Mouse (Mus musculus): Measurements from ENCODE around the gene Magee1.
"Not testable (repeated sequence)": the region's sequence is repeated elsewhere in the genome, so short reads cannot be mapped to it uniquely, and the experiment has no call there.

The Magee1 gene

GRCm38 (mm10) chrX:105120275-105121226, at the start of gene Magee1:
Magee1 (plus strand) TSS chrX:105120378.
- peak; percentile 57 to 67 for DNase-seq (ENCODE audit: low spot score in 2 of 2)

DNA sequence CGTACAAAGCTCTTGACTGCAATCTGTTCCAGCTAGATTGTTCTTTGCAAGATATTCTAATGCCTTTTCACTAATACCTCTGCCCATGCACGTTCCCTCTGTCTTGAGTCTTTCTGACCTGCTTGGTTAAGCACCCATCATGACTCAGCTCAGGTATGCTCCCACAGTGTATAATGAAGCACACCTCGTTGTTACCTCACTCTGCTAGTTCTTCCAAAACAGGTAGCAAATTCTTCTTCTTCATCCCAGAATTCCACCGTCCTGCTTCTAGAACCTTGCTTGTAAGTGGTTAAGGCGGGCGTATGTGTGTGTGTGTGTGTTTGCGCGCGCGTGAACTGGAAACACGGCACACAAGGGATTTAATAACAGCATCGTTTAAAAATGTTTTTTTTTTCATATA, 41.0 kb upstream of the Magee1 start:
- DNase-seq (ENCODE audit: low spot score in 2 of 2) = peak in 1 of 2 experiments; percentile 3

- DNase-seq (ENCODE audit: low spot score in 2 of 2) = peak; percentile 60 to 91
These were observed 40.5 kb upstream of the Magee1 start, which contains the start of gene Pbdc1 for GRCm38 (mm10) chrX:105079615-105080092. Pbdc1 (plus strand) TSS chrX:105079756.

DNA sequence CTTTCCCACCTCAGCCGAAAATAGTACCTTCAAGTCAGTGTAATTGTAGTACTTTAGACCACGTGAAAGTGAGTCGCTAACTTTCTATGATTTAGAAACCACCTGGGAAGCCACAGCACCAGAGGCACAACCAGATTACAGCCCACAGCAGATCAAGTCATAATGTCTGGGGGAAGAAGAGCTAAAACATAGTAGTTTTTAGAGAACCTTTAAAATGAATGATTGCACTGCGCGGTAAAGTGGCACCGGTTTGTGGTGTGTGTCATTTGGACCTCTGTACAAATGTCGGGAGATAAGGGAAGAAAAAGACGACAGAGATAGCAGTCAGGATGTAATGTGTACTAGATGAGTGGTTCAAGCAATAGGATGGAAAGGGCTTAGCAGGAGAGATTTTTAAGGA, 40.1 kb upstream of the Magee1 start:
- DNase-seq (ENCODE audit: low spot score in 2 of 2) = no peak

DNA sequence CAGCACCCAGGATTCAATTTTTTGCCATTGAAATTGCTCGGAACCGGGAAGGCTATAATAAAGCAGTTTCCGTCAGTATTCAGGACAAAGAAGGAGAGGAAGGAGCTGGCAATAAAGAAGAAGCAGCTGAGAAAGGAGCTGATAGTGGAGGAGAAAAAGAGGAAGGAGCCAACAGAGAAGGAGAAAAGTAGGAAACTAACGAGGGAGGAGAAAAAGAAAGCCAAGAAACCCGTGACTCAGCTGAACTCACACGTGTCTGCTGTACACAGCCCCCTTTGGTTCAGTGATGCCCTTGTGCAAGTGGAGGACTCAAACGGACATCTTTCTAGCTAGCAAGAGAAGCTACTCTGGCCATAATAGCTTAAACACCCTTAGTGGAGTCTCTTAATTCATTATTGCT, 37.2 kb upstream of the Magee1 start:
- not testable (repeated sequence) for DNase-seq (ENCODE audit: low spot score in 2 of 2)

DNA sequence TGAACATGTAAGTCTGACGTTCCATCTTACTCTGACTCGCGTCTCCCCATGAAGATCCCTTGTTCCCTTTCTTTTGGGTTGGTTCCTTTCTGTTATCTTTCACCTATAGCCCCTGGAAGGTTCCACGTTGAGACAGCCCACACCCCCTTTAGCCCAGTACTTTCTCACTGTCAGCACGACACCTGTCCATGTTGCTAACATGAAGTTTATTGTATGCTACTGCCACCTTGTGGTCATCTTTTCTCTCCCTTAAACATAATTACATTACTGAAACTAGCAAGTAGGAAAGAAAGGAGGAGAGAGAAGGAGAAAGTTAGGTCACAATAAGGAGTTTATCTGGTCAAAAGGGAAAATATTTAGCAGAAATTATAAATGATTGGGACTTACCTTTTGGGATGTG, 16.0 kb upstream of the Magee1 start:
- no peak for DNase-seq (ENCODE audit: low spot score in 2 of 2)

DNA sequence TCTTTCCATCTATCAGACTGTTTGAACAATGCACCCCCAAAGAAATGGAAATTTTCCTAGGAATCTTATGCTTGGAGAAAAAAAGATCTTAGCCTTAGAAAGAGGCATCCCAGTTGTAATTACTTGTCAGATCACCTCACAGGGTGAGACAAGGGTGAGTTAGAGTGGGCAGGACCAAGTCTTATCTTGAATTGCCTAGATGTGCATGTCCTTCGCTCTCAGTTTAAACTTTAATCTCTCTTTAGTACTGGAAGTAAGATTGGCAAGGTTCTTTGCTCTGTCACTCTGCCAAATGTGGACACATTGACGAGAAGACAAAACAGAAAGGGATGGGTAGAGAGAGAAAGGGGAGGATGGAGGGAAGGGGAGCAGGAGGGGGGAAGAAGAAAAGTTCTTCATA, 5.2 kb upstream of the Magee1 start:
- DNase-seq (ENCODE audit: low spot score in 2 of 2) = no peak

DNA sequence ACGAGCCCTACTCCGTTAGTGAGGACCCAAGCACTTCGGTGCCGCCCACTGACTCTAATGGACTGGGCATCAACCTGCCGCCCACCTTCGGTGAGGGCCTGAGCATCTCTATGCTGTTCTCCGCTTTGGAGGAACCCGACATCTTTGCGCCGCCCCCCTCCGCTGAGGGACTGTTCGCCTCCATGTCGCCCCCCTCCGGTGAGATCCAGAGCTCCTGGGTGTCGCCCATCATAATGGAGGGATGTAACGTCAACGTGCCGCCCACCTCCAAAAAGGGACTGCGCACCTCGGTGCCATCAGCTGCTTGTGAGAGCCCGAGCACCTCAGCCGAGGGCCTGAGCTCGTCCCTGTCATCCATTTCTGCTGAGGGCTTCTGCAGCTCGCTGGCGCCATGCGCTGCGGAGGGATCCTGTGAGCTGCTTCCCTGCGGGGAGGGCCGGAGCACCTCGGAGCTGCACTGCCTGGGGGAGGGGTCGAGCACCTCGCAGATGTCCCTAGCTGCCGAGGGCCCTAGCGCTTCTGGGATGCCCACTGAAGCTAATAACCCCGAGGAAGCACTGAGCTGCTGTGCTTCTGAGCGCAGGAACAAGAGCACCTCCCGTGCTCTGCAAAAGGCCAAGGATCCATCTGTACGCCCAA, 1.2 kb downstream of the Magee1 start:
- DNase-seq (ENCODE audit: low spot score in 2 of 2) = peak; percentile 34 to 50

DNA sequence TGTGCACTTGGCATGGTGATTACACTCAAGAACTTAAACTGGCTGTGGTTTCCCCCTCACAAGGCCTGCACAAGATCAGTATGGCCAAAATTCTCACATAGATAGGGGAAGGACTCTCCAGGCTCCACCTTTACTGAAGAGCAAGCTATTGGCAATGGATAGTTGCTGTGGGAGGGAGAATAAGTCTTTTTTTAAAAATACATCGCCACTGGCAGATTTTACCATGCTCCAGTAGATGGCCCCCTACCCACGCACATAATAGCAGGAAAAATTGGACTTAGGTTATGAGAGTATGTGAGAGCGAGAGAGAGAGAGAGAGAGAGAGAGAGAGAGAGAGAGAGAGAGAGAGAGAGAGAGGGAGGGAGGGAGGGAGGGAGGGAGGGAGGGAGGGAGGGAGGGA, 4.7 kb downstream of the Magee1 start:
- no peak for DNase-seq (ENCODE audit: low spot score in 2 of 2)

- no peak for DNase-seq (ENCODE audit: low spot score in 2 of 2)
These were observed 31.8 kb downstream of the Magee1 start for GRCm38 (mm10) chrX:105151872-105152461.

DNA sequence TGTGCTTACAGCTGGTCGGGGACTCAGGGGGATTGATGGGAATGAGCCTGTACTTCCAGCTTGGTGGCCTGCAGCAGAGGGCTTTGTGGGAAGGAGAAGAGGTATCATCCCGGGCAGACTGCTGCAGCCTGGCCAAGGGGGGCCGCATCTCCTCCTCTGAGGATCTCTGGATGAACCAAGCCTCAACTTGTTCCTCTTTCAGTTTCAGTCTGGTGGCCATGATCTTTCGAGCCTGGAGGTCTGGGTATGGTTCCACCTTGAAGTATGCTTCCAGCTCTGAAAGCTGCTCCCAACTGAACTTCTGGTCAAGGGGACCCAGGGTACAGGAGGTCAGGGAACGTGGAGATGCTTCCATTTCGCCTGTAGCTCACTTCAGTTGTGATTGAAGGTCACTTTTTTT, 44.8 kb downstream of the Magee1 start:
- not testable (repeated sequence) for DNase-seq (ENCODE audit: low spot score in 2 of 2)

- DNase-seq (ENCODE audit: low spot score in 2 of 2) = no peak
These were observed 47.0 kb downstream of the Magee1 start for GRCm38 (mm10) chrX:105167217-105167616.

Measured in urinary bladder, adult 18-20 months (tissue).